Mouse (Mus musculus) lung, adult 2 months (tissue): ENCODE results near the gene Cmtr1.

Source experiments
- CTCF ChIP-seq: fragments of 200-500 bp; IDR thresholded peaks from 2 replicates; pipeline ENCODE4 v1.5.1; 2011; ENCODE audit warnings: mild to moderate bottlenecking, low read length, control low read depth; ENCODE audit not compliant: insufficient read depth
- POLR2A ChIP-seq: fragments of 200-500 bp; IDR thresholded peaks from 2 replicates; pipeline ENCODE4 v1.6.1; 2011; ENCODE audit warnings: low read depth, mild to moderate bottlenecking, control low read depth, low read length, borderline replicate concordance; ENCODE audit errors: extremely low read depth

DNA sequence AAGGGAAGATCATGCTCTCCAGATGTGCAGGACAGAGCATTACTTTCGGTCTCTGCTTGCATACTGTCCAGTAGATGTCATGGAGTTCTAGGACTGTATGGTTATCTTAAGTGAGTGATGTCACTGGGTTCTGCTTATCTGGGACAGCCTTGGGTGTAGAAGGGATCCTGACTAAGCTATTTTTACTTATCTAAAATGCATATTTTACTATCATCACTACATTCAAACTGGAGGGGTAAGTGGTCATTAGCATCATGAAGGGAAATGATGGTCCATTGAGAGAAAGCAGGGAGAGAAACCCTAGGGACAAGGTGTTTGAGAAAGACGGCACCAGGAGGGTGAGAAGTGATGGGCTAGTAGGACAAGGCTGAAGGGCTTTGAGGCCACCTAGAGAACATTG lies 2.1 kb upstream of the Cmtr1 start:
- TF ChIP-seq CTCF (no peak), POLR2A (no peak)
